Mouse (Mus musculus): ENCODE results near the gene Srgap1. TPM values are rescaled to one million over a fixed set of nuclear protein-coding genes. Genes with fewer than 3 reads are reported as not detected.

Gene Srgap1
- polyA plus RNA-seq, 1 experiment: 1.6 TPM

- 52% methylated on average over 2 of the region's 2 CpGs for WGBS
- no peaks in the 10 kb centered on the region for H3K36me3 ChIP-seq (ENCODE audit: control insufficient read depth, insufficient read depth, low read length)
- no peaks in the 10 kb centered on the region for H3K4me1 ChIP-seq (ENCODE audit: control insufficient read depth, insufficient read depth, insufficient read length, low read length)
- no peak overlapping the region for H3K27ac ChIP-seq (ENCODE audit: insufficient read depth, low read depth, low read length)
- no peak for TF ChIP-seq CTCF (IDR thresholded peaks at IDR 0.05; ENCODE audit: extremely low read depth, insufficient read length, insufficient replicate concordance, low read depth, low read length)
- no peak for TF ChIP-seq POLR2A (IDR thresholded peaks at IDR 0.05; ENCODE audit: low read depth, low read length)
- H3K4me3 ChIP-seq (ENCODE audit: low read depth, low read length): no peak overlapping the region
- no peaks in the 10 kb centered on the region for H3K27me3 ChIP-seq (ENCODE audit: control insufficient read depth, insufficient read depth, low read length)
These were observed 188.2 kb downstream of the Srgap1 start for GRCm38 (mm10) chr10:121858911-121859310.

- no peak overlapping the region for H3K27ac ChIP-seq (ENCODE audit: insufficient read depth, low read depth, low read length)
- no peaks in the 10 kb centered on the region for H3K36me3 ChIP-seq (ENCODE audit: control insufficient read depth, insufficient read depth, low read length)
- no peaks in the 10 kb centered on the region for H3K27me3 ChIP-seq (ENCODE audit: control insufficient read depth, insufficient read depth, low read length)
- H3K4me1 ChIP-seq (ENCODE audit: control insufficient read depth, insufficient read depth, insufficient read length, low read length): no peaks in the 10 kb centered on the region
- no peak overlapping the region for H3K4me3 ChIP-seq (ENCODE audit: low read depth, low read length)
- TF ChIP-seq POLR2A (IDR thresholded peaks at IDR 0.05; ENCODE audit: low read depth, low read length) (no peak), CTCF (IDR thresholded peaks at IDR 0.05; ENCODE audit: extremely low read depth, insufficient read length, insufficient replicate concordance, low read depth, low read length) (no peak)
- WGBS: 66% methylated on average over 1 of the region's 1 CpGs
These were observed 189.0 kb downstream of the Srgap1 start for GRCm38 (mm10) chr10:121858086-121858485.

- Histone ChIP-seq H3K27me3 (ENCODE audit: control insufficient read depth, insufficient read depth, low read length) (no peaks in the 10 kb centered on the region), H3K36me3 (ENCODE audit: control insufficient read depth, insufficient read depth, low read length) (no peaks in the 10 kb centered on the region), H3K4me3 (ENCODE audit: low read depth, low read length) (no peak overlapping the region), H3K4me1 (ENCODE audit: control insufficient read depth, insufficient read depth, insufficient read length, low read length) (no peaks in the 10 kb centered on the region), H3K27ac (ENCODE audit: insufficient read depth, low read depth, low read length) (no peak overlapping the region)
- 83% methylated on average over 7 of the region's 7 CpGs for WGBS
- TF ChIP-seq POLR2A (IDR thresholded peaks at IDR 0.05; ENCODE audit: low read depth, low read length): no peak
- no peak for TF ChIP-seq CTCF (IDR thresholded peaks at IDR 0.05; ENCODE audit: extremely low read depth, insufficient read length, insufficient replicate concordance, low read depth, low read length)
These were observed 191.2 kb downstream of the Srgap1 start for GRCm38 (mm10) chr10:121855863-121856446.

GRCm38 (mm10) chr10:121853385-121853808 is 193.7 kb downstream of the Srgap1 start:
- Histone ChIP-seq H3K4me3 (ENCODE audit: low read depth, low read length) (no peak overlapping the region), H3K36me3 (ENCODE audit: control insufficient read depth, insufficient read depth, low read length) (no peaks in the 10 kb centered on the region), H3K4me1 (ENCODE audit: control insufficient read depth, insufficient read depth, insufficient read length, low read length) (no peaks in the 10 kb centered on the region), H3K27ac (ENCODE audit: insufficient read depth, low read depth, low read length) (no peak overlapping the region), H3K27me3 (ENCODE audit: control insufficient read depth, insufficient read depth, low read length) (no peaks in the 10 kb centered on the region)
- TF ChIP-seq CTCF (IDR thresholded peaks at IDR 0.05; ENCODE audit: extremely low read depth, insufficient read length, insufficient replicate concordance, low read depth, low read length) (no peak), POLR2A (IDR thresholded peaks at IDR 0.05; ENCODE audit: low read depth, low read length) (no peak)
- WGBS: 60% methylated on average over 14 of the region's 14 CpGs

GRCm38 (mm10) chr10:121849496-121849895 is 197.6 kb downstream of the Srgap1 start:
- no peak overlapping the region for H3K27ac ChIP-seq (ENCODE audit: insufficient read depth, low read depth, low read length)
- 53% methylated on average over 2 of the region's 2 CpGs for WGBS
- no peak overlapping the region for H3K4me3 ChIP-seq (ENCODE audit: low read depth, low read length)
- no peak for TF ChIP-seq POLR2A (IDR thresholded peaks at IDR 0.05; ENCODE audit: low read depth, low read length)
- no peak for TF ChIP-seq CTCF (IDR thresholded peaks at IDR 0.05; ENCODE audit: extremely low read depth, insufficient read length, insufficient replicate concordance, low read depth, low read length)
- H3K36me3 ChIP-seq (ENCODE audit: control insufficient read depth, insufficient read depth, low read length): no peaks in the 10 kb centered on the region
- H3K27me3 ChIP-seq (ENCODE audit: control insufficient read depth, insufficient read depth, low read length): no peaks in the 10 kb centered on the region
- H3K4me1 ChIP-seq (ENCODE audit: control insufficient read depth, insufficient read depth, insufficient read length, low read length): no peaks in the 10 kb centered on the region

- no peaks in the 10 kb centered on the region for H3K27me3 ChIP-seq (ENCODE audit: control insufficient read depth, insufficient read depth, low read length)
- 90% methylated on average over 7 of the region's 7 CpGs for WGBS
- no peaks in the 10 kb centered on the region for H3K4me1 ChIP-seq (ENCODE audit: control insufficient read depth, insufficient read depth, insufficient read length, low read length)
- no peak overlapping the region for H3K27ac ChIP-seq (ENCODE audit: insufficient read depth, low read depth, low read length)
- H3K36me3 ChIP-seq (ENCODE audit: control insufficient read depth, insufficient read depth, low read length): no peaks in the 10 kb centered on the region
- TF ChIP-seq CTCF (IDR thresholded peaks at IDR 0.05; ENCODE audit: extremely low read depth, insufficient read length, insufficient replicate concordance, low read depth, low read length) (no peak), POLR2A (IDR thresholded peaks at IDR 0.05; ENCODE audit: low read depth, low read length) (no peak)
- H3K4me3 ChIP-seq (ENCODE audit: low read depth, low read length): no peak overlapping the region
These were observed 201.4 kb downstream of the Srgap1 start for GRCm38 (mm10) chr10:121845677-121846076.

GRCm38 (mm10) chr10:121837166-121837898 is 209.8 kb downstream of the Srgap1 start:
- Histone ChIP-seq H3K4me3 (ENCODE audit: low read depth, low read length) (no peak overlapping the region), H3K27ac (ENCODE audit: insufficient read depth, low read depth, low read length) (no peak overlapping the region), H3K36me3 (ENCODE audit: control insufficient read depth, insufficient read depth, low read length) (no peaks in the 10 kb centered on the region), H3K27me3 (ENCODE audit: control insufficient read depth, insufficient read depth, low read length) (no peaks in the 10 kb centered on the region), H3K4me1 (ENCODE audit: control insufficient read depth, insufficient read depth, insufficient read length, low read length) (no peaks in the 10 kb centered on the region)
- WGBS: 56% methylated on average over 16 of the region's 16 CpGs
- TF ChIP-seq CTCF (IDR thresholded peaks at IDR 0.05; ENCODE audit: extremely low read depth, insufficient read length, insufficient replicate concordance, low read depth, low read length): no peak
- no peak for TF ChIP-seq POLR2A (IDR thresholded peaks at IDR 0.05; ENCODE audit: low read depth, low read length)
